In genomic region chr5:21420609-21421008, GRCm38 (mm10) we compare ENCODE assay signal across 11 mouse cellular contexts. TPM values are rescaled to one million over a fixed set of nuclear protein-coding genes. Genes with fewer than 3 reads are reported as not detected.
DNase-seq lines count a peak whose midpoint lies in the region; ATAC-seq and TF ChIP-seq lines count a peak whose summit lies in the region.
"Had no signal": no experiment of that assay in that cellular context is flagged by ENCODE, and none has a peak within 500 bp of the region (broad histone marks: within the 10 kb centered on the region; RNA-seq: fewer than 3 reads in every experiment).

No protein-coding gene starts in this region.

- H3K4me1 ChIP-seq in hindbrain, embryonic 11.5 days (replicated peaks; ENCODE audit: control insufficient read depth, insufficient read depth, low read length), result no peaks in the 10 kb centered on the region
- peaks cover 2% of the 10 kb centered on the region; the same call in 1 of the 2 replicates for H3K4me1 ChIP-seq in hindbrain, embryonic 12.5 days
- H3K4me1 ChIP-seq in midbrain, postnatal 0 days (ENCODE audit: insufficient read depth, low read length), result no peaks in the 10 kb centered on the region; the same call in 1 of the 2 replicates
- peaks cover 4% of the 10 kb centered on the region for H3K4me1 ChIP-seq in midbrain, embryonic 15.5 days
- H3K4me1 ChIP-seq: stomach, embryonic 15.5 days had no signal

- TF ChIP-seq POLR2A in brain, embryonic 14.5 days (IDR thresholded peaks at IDR 0.05; ENCODE audit: borderline replicate concordance, extremely low read depth, insufficient read depth, insufficient read length, poor library complexity, severe bottlenecking), result no peak

- H3K9ac ChIP-seq in hindbrain, embryonic 11.5 days (ENCODE audit: low read depth, low read length), result no peak overlapping the region
- no peak overlapping the region for H3K9ac ChIP-seq in hindbrain, embryonic 12.5 days
- H3K9ac ChIP-seq in midbrain, postnatal 0 days (replicated peaks; ENCODE audit: low read length, poor library complexity, severe bottlenecking), result no peak overlapping the region
- H3K9ac ChIP-seq in midbrain, embryonic 15.5 days, result no peak overlapping the region
- H3K9ac ChIP-seq: liver, embryonic 13.5 days; stomach, embryonic 15.5 days had no signal

- no peaks in the 10 kb centered on the region for H3K36me3 ChIP-seq in hindbrain, embryonic 11.5 days (ENCODE audit: control insufficient read depth, insufficient read depth, low read length)
- no peaks in the 10 kb centered on the region for H3K36me3 ChIP-seq in hindbrain, embryonic 12.5 days
- H3K36me3 ChIP-seq in midbrain, postnatal 0 days (ENCODE audit: insufficient read depth, low read length), result no peaks in the 10 kb centered on the region
- H3K36me3 ChIP-seq in midbrain, embryonic 15.5 days (replicated peaks), result no peaks in the 10 kb centered on the region
- no peaks in the 10 kb centered on the region for H3K36me3 ChIP-seq in splenic B cell, adult 2 months (ENCODE audit: control insufficient read depth, insufficient read depth, low read length, poor library complexity, severe bottlenecking)
- H3K36me3 ChIP-seq: liver, embryonic 13.5 days; stomach, embryonic 15.5 days had no signal

- peak; percentile 74 for TF ChIP-seq CTCF in midbrain, postnatal 0 days (IDR thresholded peaks at IDR 0.05)
- no peak for TF ChIP-seq CTCF in brain, embryonic 14.5 days (IDR thresholded peaks at IDR 0.05; ENCODE audit: borderline replicate concordance, extremely low read depth, insufficient read depth, insufficient read length)

- H3K4me3 ChIP-seq in hindbrain, embryonic 11.5 days (ENCODE audit: low read depth, low read length), result no peak overlapping the region
- H3K4me3 ChIP-seq in hindbrain, embryonic 12.5 days, result no peak overlapping the region
- H3K4me3 ChIP-seq in midbrain, postnatal 0 days (ENCODE audit: low read depth, low read length), result no peak overlapping the region
- no peak overlapping the region for H3K4me3 ChIP-seq in midbrain, embryonic 15.5 days
- H3K4me3 ChIP-seq: liver, embryonic 13.5 days; stomach, embryonic 15.5 days had no signal

- WGBS in hindbrain, embryonic 11.5 days, result 51% methylated on average over 1 of the region's 1 CpGs
- WGBS in hindbrain, embryonic 12.5 days, result 48% methylated on average over 1 of the region's 1 CpGs
- WGBS in midbrain, postnatal 0 days, result 16% methylated on average over 1 of the region's 1 CpGs
- WGBS in midbrain, embryonic 15.5 days, result 14% methylated on average over 1 of the region's 1 CpGs

- DNase-seq in hindbrain, embryonic 11.5 days (ENCODE audit: low spot score), result peak; percentile 19
- peak; percentile 64 for DNase-seq in midbrain, postnatal 0 days (ENCODE audit: low spot score)
- peak; percentile 49 for DNase-seq in brain, embryonic 14.5 days (ENCODE audit: low read depth)
- peak; percentile 80 for DNase-seq in splenic B cell, adult 2 months (ENCODE audit: low read depth, low spot score)
- DNase-seq in frontal cortex, postnatal 36 days (ENCODE audit: low spot score in 2 of 2), result no peak
- DNase-seq in thymus, postnatal 4 days, result no peak
- DNase-seq: liver, embryonic 13.5 days had no signal

- H3K4me2 ChIP-seq in hindbrain, embryonic 11.5 days (replicated peaks; ENCODE audit: low read depth, low read length), result no peak overlapping the region
- H3K4me2 ChIP-seq in hindbrain, embryonic 12.5 days (replicated peaks), result no peak overlapping the region
- H3K4me2 ChIP-seq in midbrain, postnatal 0 days (ENCODE audit: low read depth, low read length, poor library complexity, severe bottlenecking), result no peak overlapping the region
- H3K4me2 ChIP-seq in midbrain, embryonic 15.5 days, result no peak overlapping the region
- H3K4me2 ChIP-seq: liver, embryonic 13.5 days; stomach, embryonic 15.5 days had no signal

- no peak for ATAC-seq in hindbrain, embryonic 11.5 days (ENCODE audit: low FRiP score)
- no peak for ATAC-seq in hindbrain, embryonic 12.5 days (ENCODE audit: low FRiP score)
- no peak for ATAC-seq in midbrain, postnatal 0 days (ENCODE audit: low FRiP score)
- no peak for ATAC-seq in midbrain, embryonic 15.5 days (replicated peaks)

- H3K9me3 ChIP-seq in hindbrain, embryonic 11.5 days (ENCODE audit: control insufficient read depth, low read length), result no peaks in the 10 kb centered on the region
- no peaks in the 10 kb centered on the region for H3K9me3 ChIP-seq in hindbrain, embryonic 12.5 days (replicated peaks)
- no peaks in the 10 kb centered on the region for H3K9me3 ChIP-seq in midbrain, postnatal 0 days (ENCODE audit: low read length)
- H3K9me3 ChIP-seq in midbrain, embryonic 15.5 days, result no peaks in the 10 kb centered on the region
- H3K9me3 ChIP-seq: liver, embryonic 13.5 days; stomach, embryonic 15.5 days had no signal

- no peaks in the 10 kb centered on the region for H3K27me3 ChIP-seq in hindbrain, embryonic 11.5 days (ENCODE audit: control insufficient read depth, insufficient read depth, low read length)
- no peaks in the 10 kb centered on the region for H3K27me3 ChIP-seq in hindbrain, embryonic 12.5 days
- no peaks in the 10 kb centered on the region; the same call in 1 of the 2 replicates for H3K27me3 ChIP-seq in midbrain, postnatal 0 days (ENCODE audit: insufficient read depth, low read length)
- H3K27me3 ChIP-seq in midbrain, embryonic 15.5 days (replicated peaks), result no peaks in the 10 kb centered on the region
- no peaks in the 10 kb centered on the region for H3K27me3 ChIP-seq in splenic B cell, adult 2 months (ENCODE audit: control insufficient read depth, insufficient read depth, low read length, poor library complexity, severe bottlenecking)
- H3K27me3 ChIP-seq: liver, embryonic 13.5 days; stomach, embryonic 15.5 days had no signal

- no peak overlapping the region for H3K27ac ChIP-seq in hindbrain, embryonic 11.5 days (ENCODE audit: low read depth, low read length)
- no peak overlapping the region for H3K27ac ChIP-seq in hindbrain, embryonic 12.5 days
- no peak overlapping the region for H3K27ac ChIP-seq in midbrain, postnatal 0 days (ENCODE audit: low read depth, low read length)
- H3K27ac ChIP-seq in midbrain, embryonic 15.5 days, result no peak overlapping the region
- H3K27ac ChIP-seq: liver, embryonic 13.5 days; stomach, embryonic 15.5 days had no signal

RNA-seq across cellular contexts. Expression of gene Ccdc146, which starts 3.9 kb away (rescaled TPM):
- polyA plus RNA-seq in hindbrain, embryonic 11.5 days (2014; fragmentation: Nextera tagmentation; extraction: Ambion mirVana), result 0.88 and 1.5 TPM in 2 replicates
- polyA plus RNA-seq in hindbrain, embryonic 12.5 days (2016; fragmentation: Nextera tagmentation; extraction: Ambion mirVana), result 1.7 and 2.1 TPM in 2 replicates
- 0.14 and 0.27 TPM in 2 replicates for total RNA-seq in midbrain, postnatal 0 days (2014; rRNA removed)
- 0.43 and 0.74 TPM in 2 replicates for polyA plus RNA-seq in midbrain, postnatal 0 days (2015; fragmentation: Nextera tagmentation; extraction: Ambion mirVana)
- polyA plus RNA-seq in midbrain, embryonic 15.5 days (2015; fragmentation: Nextera tagmentation; extraction: Ambion mirVana), result 0.88 and 1.1 TPM in 2 replicates
- polyA plus RNA-seq in brain, embryonic 14.5 days (2012; rRNA removed), result 0.33 and 0.71 TPM in 2 replicates
- total RNA-seq: common myeloid progenitor, adult 5-6 weeks had no signal
- polyA plus RNA-seq: liver, embryonic 13.5 days had no signal

RNA-seq across cellular contexts. Expression of gene Fam185a, which starts 4.1 kb away (rescaled TPM):
- polyA plus RNA-seq in hindbrain, embryonic 11.5 days (2014; fragmentation: Nextera tagmentation; extraction: Ambion mirVana), result 4.7 and 5.7 TPM in 2 replicates
- 5.4 and 5.7 TPM in 2 replicates for polyA plus RNA-seq in hindbrain, embryonic 12.5 days (2016; fragmentation: Nextera tagmentation; extraction: Ambion mirVana)
- total RNA-seq in midbrain, postnatal 0 days (2014; rRNA removed), result 13.2 and 13.5 TPM in 2 replicates
- 10.1 and 10.8 TPM in 2 replicates for polyA plus RNA-seq in midbrain, postnatal 0 days (2015; fragmentation: Nextera tagmentation; extraction: Ambion mirVana)
- polyA plus RNA-seq in midbrain, embryonic 15.5 days (2015; fragmentation: Nextera tagmentation; extraction: Ambion mirVana), result 7.9 and 8.4 TPM in 2 replicates
- 2.7 and 4.7 TPM in 2 replicates for polyA plus RNA-seq in brain, embryonic 14.5 days (2012; rRNA removed)

RNA-seq across cellular contexts. Expression of gene Fgl2, which starts 48.2 kb away (rescaled TPM):
- polyA plus RNA-seq in hindbrain, embryonic 11.5 days (2014; fragmentation: Nextera tagmentation; extraction: Ambion mirVana), result 3.5 and 4.0 TPM in 2 replicates
- 5.6 and 5.7 TPM in 2 replicates for polyA plus RNA-seq in hindbrain, embryonic 12.5 days (2016; fragmentation: Nextera tagmentation; extraction: Ambion mirVana)
- total RNA-seq in midbrain, postnatal 0 days (2014; rRNA removed), result 3.0 and 4.1 TPM in 2 replicates
- 1.7 and 1.9 TPM in 2 replicates for polyA plus RNA-seq in midbrain, postnatal 0 days (2015; fragmentation: Nextera tagmentation; extraction: Ambion mirVana)
- 1.9 and 2.4 TPM in 2 replicates for polyA plus RNA-seq in midbrain, embryonic 15.5 days (2015; fragmentation: Nextera tagmentation; extraction: Ambion mirVana)
- 1.4 and 2.3 TPM in 2 replicates for polyA plus RNA-seq in brain, embryonic 14.5 days (2012; rRNA removed)

Comparison
In these comparisons a context has a peak if more than half of its experiments do, and no peak if none do; other contexts are left out.
1. DNase-seq: peak in hindbrain, embryonic 11.5 days (single experiment), midbrain, postnatal 0 days (single experiment), brain, embryonic 14.5 days (single experiment) and splenic B cell, adult 2 months (single experiment); none in frontal cortex, postnatal 36 days (0 of 2) and thymus, postnatal 4 days (single experiment).